Mouse (Mus musculus): Measurements from ENCODE around the gene Osbpl2. TPM values are rescaled to one million over a fixed set of nuclear protein-coding genes. Genes with fewer than 3 reads are reported as not detected.

The Osbpl2 gene
- polyA plus RNA-seq, 1 experiment from 2014 or later = 46.4 TPM

- no peak overlapping the region for H3K9ac ChIP-seq (ENCODE audit: low read length)
- peaks cover 4% of the 10 kb centered on the region; the same call in 1 of the 2 replicates for H3K36me3 ChIP-seq (ENCODE audit: control insufficient read depth, insufficient read depth, low read length)
- no peak overlapping the region for H3K4me2 ChIP-seq (replicated peaks; ENCODE audit: low read depth)
- H3K9me3 ChIP-seq (ENCODE audit: control insufficient read depth, low read length) = no peaks in the 10 kb centered on the region
- ATAC-seq (ENCODE audit: low FRiP score, low TSS enrichment) = no peak
- no peak for DNase-seq (ENCODE audit: low spot score)
- no peaks in the 10 kb centered on the region for H3K4me1 ChIP-seq (replicated peaks; ENCODE audit: control insufficient read depth, insufficient read depth)
- no peak overlapping the region for H3K4me3 ChIP-seq (ENCODE audit: low read depth, low read length)
- TF ChIP-seq CTCF (IDR thresholded peaks at IDR 0.05; ENCODE audit: low read depth) (peak; percentile 47), EP300 (optimal IDR thresholded peaks at IDR 0.05) (no peak)
- H3K27ac ChIP-seq (replicated peaks) = no peak overlapping the region
- 87% methylated on average over 4 of the region's 4 CpGs for WGBS
- H3K27me3 ChIP-seq (ENCODE audit: control insufficient read depth, insufficient read depth, low read length) = no peaks in the 10 kb centered on the region
Measured at GRCm38 (mm10) chr2:180087472-180087871, 31.6 kb upstream of the Osbpl2 start.

GRCm38 (mm10) chr2:180090285-180090684, 28.8 kb upstream of the Osbpl2 start:
- ATAC-seq (ENCODE audit: low FRiP score, low TSS enrichment) = no peak
- no peak for DNase-seq (ENCODE audit: low spot score)
- Histone ChIP-seq H3K9ac (ENCODE audit: low read length) (no peak overlapping the region), H3K9me3 (ENCODE audit: control insufficient read depth, low read length) (no peaks in the 10 kb centered on the region), H3K27ac (replicated peaks) (no peak overlapping the region), H3K36me3 (ENCODE audit: control insufficient read depth, insufficient read depth, low read length) (peaks cover 4% of the 10 kb centered on the region; the same call in 1 of the 2 replicates), H3K4me1 (replicated peaks; ENCODE audit: control insufficient read depth, insufficient read depth) (no peaks in the 10 kb centered on the region), H3K27me3 (ENCODE audit: control insufficient read depth, insufficient read depth, low read length) (no peaks in the 10 kb centered on the region), H3K4me2 (replicated peaks; ENCODE audit: low read depth) (no peak overlapping the region), H3K4me3 (ENCODE audit: low read depth, low read length) (no peak overlapping the region)
- 56% methylated on average over 11 of the region's 11 CpGs for WGBS
- TF ChIP-seq CTCF (IDR thresholded peaks at IDR 0.05; ENCODE audit: low read depth) (no peak), EP300 (optimal IDR thresholded peaks at IDR 0.05) (no peak)

DNA sequence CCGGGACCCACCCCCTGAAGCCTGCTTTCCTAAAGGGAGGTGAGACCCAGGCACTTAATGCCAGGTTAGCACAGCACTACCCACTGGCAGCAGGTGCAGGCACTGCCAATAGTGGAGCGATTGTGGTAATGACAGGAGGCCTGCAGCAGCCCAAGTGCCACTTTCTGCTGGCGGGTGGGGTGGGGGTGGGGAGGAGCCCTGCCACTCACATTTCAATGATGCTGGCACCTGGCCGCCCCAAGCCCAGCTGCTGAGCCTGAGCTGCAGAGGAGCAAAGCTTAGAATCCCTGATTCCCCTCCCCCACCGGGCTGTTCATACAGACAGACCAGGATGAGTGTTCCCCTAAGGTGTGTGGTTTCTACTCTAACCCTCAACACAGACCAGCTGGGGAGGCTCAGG, 23.4 kb upstream of the Osbpl2 start:
- Histone ChIP-seq H3K27ac (replicated peaks) (no peak overlapping the region), H3K27me3 (ENCODE audit: control insufficient read depth, insufficient read depth, low read length) (no peaks in the 10 kb centered on the region; the same call in 1 of the 2 replicates), H3K4me1 (replicated peaks; ENCODE audit: control insufficient read depth, insufficient read depth) (no peaks in the 10 kb centered on the region), H3K9ac (ENCODE audit: low read length) (no peak overlapping the region), H3K4me2 (replicated peaks; ENCODE audit: low read depth) (no peak overlapping the region), H3K4me3 (ENCODE audit: low read depth, low read length) (no peak overlapping the region), H3K36me3 (ENCODE audit: control insufficient read depth, insufficient read depth, low read length) (no peaks in the 10 kb centered on the region), H3K9me3 (ENCODE audit: control insufficient read depth, low read length) (no peaks in the 10 kb centered on the region)
- 49% methylated on average over 5 of the region's 5 CpGs for WGBS
- no peak for TF ChIP-seq EP300 (optimal IDR thresholded peaks at IDR 0.05)
- no peak for TF ChIP-seq CTCF (IDR thresholded peaks at IDR 0.05; ENCODE audit: low read depth)
- DNase-seq (ENCODE audit: low spot score) (no peak), ATAC-seq (ENCODE audit: low FRiP score, low TSS enrichment) (no peak)

DNA sequence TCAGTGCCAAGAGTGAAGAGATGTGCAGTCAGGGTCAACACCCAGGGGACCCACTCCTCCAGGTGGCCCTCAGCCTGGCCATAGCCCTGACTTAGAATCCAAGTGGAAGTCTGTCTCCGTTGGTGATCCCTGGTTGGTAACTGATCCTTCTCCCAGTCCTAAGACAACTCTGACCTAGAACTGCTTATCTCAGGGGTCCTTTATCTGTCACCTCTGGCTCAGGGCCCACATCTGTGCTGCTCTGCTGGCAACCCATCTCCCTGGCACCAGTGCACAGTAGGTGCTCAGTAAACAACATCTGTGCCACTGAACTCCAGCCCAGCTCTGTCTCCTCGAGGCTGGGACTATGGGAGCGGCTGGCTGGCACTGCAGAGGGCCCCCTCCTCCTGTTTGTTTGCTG, 21.5 kb upstream of the Osbpl2 start:
- 45% methylated on average over 3 of the region's 3 CpGs for WGBS
- H3K27me3 ChIP-seq (ENCODE audit: control insufficient read depth, insufficient read depth, low read length) = peaks cover 7% of the 10 kb centered on the region; the same call in 1 of the 2 replicates

DNA sequence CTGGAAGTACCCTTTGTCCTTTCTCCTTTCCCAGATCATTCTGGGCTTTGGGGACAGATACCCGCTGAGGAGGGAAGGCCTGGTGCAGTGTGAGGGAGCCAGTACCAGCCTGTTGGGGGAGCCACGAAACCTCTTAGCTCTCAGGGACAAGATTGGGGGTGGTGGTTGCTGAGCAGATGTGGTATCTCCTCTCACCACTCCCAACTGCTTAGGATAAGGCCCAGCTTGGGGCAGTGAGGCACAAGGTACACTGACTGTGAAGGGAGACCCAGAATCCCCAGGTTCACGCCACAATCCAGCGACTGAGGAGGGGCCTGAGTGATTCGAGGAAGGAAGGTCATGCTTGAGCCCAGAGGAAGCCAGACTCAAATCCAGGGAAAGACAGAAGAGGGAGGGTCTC, 20.9 kb upstream of the Osbpl2 start:
- TF ChIP-seq CTCF (IDR thresholded peaks at IDR 0.05; ENCODE audit: low read depth) (peak; percentile 19; the same call in 1 of the 2 replicates), EP300 (optimal IDR thresholded peaks at IDR 0.05) (no peak)
- H3K4me2 ChIP-seq (replicated peaks; ENCODE audit: low read depth) = no peak overlapping the region
- no peaks in the 10 kb centered on the region for H3K36me3 ChIP-seq (ENCODE audit: control insufficient read depth, insufficient read depth, low read length)
- no peaks in the 10 kb centered on the region for H3K4me1 ChIP-seq (replicated peaks; ENCODE audit: control insufficient read depth, insufficient read depth)
- no peak overlapping the region for H3K27ac ChIP-seq (replicated peaks)
- H3K27me3 ChIP-seq (ENCODE audit: control insufficient read depth, insufficient read depth, low read length) = peaks cover 11% of the 10 kb centered on the region; the same call in 1 of the 2 replicates
- DNase-seq (ENCODE audit: low spot score) (no peak), ATAC-seq (ENCODE audit: low FRiP score, low TSS enrichment) (no peak)
- no peak overlapping the region for H3K4me3 ChIP-seq (ENCODE audit: low read depth, low read length)
- WGBS = 48% methylated on average over 5 of the region's 5 CpGs
- H3K9me3 ChIP-seq (ENCODE audit: control insufficient read depth, low read length) = no peaks in the 10 kb centered on the region
- no peak overlapping the region for H3K9ac ChIP-seq (ENCODE audit: low read length)

More for the DNA sequence above, 21.5 kb upstream of the Osbpl2 start:
- Histone ChIP-seq H3K36me3 (ENCODE audit: control insufficient read depth, insufficient read depth, low read length) (no peaks in the 10 kb centered on the region), H3K9me3 (ENCODE audit: control insufficient read depth, low read length) (no peaks in the 10 kb centered on the region), H3K4me1 (replicated peaks; ENCODE audit: control insufficient read depth, insufficient read depth) (no peaks in the 10 kb centered on the region), H3K4me3 (ENCODE audit: low read depth, low read length) (no peak overlapping the region), H3K4me2 (replicated peaks; ENCODE audit: low read depth) (no peak overlapping the region), H3K27ac (replicated peaks) (no peak overlapping the region), H3K9ac (ENCODE audit: low read length) (no peak overlapping the region)
- DNase-seq (ENCODE audit: low spot score) (no peak), ATAC-seq (ENCODE audit: low FRiP score, low TSS enrichment) (no peak)
- no peak for TF ChIP-seq EP300 (optimal IDR thresholded peaks at IDR 0.05)
- no peak for TF ChIP-seq CTCF (IDR thresholded peaks at IDR 0.05; ENCODE audit: low read depth)

DNA sequence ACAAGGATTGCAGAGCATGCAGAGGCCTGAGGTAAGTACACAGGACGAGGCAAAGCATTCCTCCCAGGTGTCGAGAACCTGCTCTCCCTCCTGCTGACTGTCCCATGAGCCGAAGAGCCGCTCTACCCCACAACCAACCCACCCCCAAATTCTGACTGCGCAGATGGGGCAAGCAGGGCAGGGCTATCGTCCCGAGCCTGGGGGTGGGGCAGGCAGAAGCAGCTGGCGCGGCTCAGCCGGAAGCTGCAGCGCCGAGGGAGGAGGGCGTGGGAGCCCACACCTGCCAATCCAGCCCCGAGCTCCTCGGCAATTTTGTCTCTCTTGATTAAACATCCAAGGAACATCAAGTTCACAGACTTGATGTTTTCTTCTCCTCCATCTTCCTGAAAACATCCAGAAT, 19.6 kb upstream of the Osbpl2 start:
- TF ChIP-seq EP300 (optimal IDR thresholded peaks at IDR 0.05) (no peak), CTCF (IDR thresholded peaks at IDR 0.05; ENCODE audit: low read depth) (no peak)
- Histone ChIP-seq H3K4me2 (replicated peaks; ENCODE audit: low read depth) (no peak overlapping the region), H3K27me3 (ENCODE audit: control insufficient read depth, insufficient read depth, low read length) (peaks cover 19% of the 10 kb centered on the region; the same call in 1 of the 2 replicates), H3K4me1 (replicated peaks; ENCODE audit: control insufficient read depth, insufficient read depth) (peaks cover 4% of the 10 kb centered on the region; the same call in 1 of the 2 replicates), H3K36me3 (ENCODE audit: control insufficient read depth, insufficient read depth, low read length) (no peaks in the 10 kb centered on the region), H3K4me3 (ENCODE audit: low read depth, low read length) (no peak overlapping the region), H3K9me3 (ENCODE audit: control insufficient read depth, low read length) (no peaks in the 10 kb centered on the region), H3K9ac (ENCODE audit: low read length) (no peak overlapping the region), H3K27ac (replicated peaks) (no peak overlapping the region)
- 6% methylated on average over 15 of the region's 15 CpGs for WGBS
- no peak for DNase-seq (ENCODE audit: low spot score)
- ATAC-seq (ENCODE audit: low FRiP score, low TSS enrichment) = no peak

Measured in stomach, postnatal 0 days (tissue).